Mouse (Mus musculus): ENCODE results near the gene Gm6890.
"Not testable (repeated sequence)": the region's sequence is repeated elsewhere in the genome, so short reads cannot be mapped to it uniquely, and the experiment has no call there.

Gm6890 gene

GRCm38 (mm10) chrX:74740627-74741026 is at the start of gene Gm6890:
Gene Gm6890, plus strand, starts transcription at chrX:74740927.
- not testable (repeated sequence) for DNase-seq

GRCm38 (mm10) chrX:74726195-74726594 is 14.5 kb upstream of the Gm6890 start:
- DNase-seq, result not testable (repeated sequence)

GRCm38 (mm10) chrX:74770715-74771114 is 30.0 kb downstream of the Gm6890 start:
- DNase-seq, result not testable (repeated sequence)

All from cerebellum, adult 8-10 months (tissue).